Mouse (Mus musculus): ENCODE results near the gene Gm6367. TPM values are rescaled to one million over a fixed set of nuclear protein-coding genes. Genes with fewer than 3 reads are reported as not detected.
"Not testable (repeated sequence)": the region's sequence is repeated elsewhere in the genome, so short reads cannot be mapped to it uniquely, and the experiment has no call there.

Gm6367 gene
- not detected in 2 replicates for polyA plus RNA-seq (2015; fragmentation: Nextera tagmentation; extraction: Ambion mirVana)

DNA sequence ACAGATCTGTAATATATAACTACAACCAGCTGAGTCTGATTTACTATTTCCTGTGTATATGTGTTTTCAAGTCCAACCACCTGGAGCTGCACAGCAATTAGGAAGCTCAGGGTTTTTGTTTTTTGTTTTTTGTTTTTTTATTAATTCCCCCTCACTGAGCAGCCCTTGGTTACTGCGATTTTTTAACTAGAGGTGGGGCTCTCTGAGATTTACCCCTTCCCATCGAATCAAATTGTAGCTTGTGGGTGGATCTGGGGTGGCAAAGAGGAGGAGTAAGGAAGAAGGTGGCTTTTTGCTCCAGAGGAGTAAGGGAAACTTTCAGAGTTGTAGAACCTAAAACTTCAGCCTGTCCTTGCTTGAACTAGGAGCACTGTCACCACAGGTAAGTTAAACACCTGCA lies at the start of gene Gm6367:
Gm6367 (plus strand) TSS at position 301 of the 400 bp plus-strand sequence.
- not testable (repeated sequence) for H3K4me3 ChIP-seq (ENCODE audit: low read depth, low read length); ATAC-seq; H3K27ac ChIP-seq (ENCODE audit: low read length); H3K9me3 ChIP-seq (replicated peaks; ENCODE audit: control insufficient read depth, low read length, poor library complexity, severe bottlenecking); H3K9ac ChIP-seq (ENCODE audit: low read depth, low read length); H3K36me3 ChIP-seq (ENCODE audit: control insufficient read depth, insufficient read depth, low read length); H3K27me3 ChIP-seq (ENCODE audit: control insufficient read depth, insufficient read depth, low read depth, low read length); H3K4me2 ChIP-seq (ENCODE audit: low read length); H3K4me1 ChIP-seq (ENCODE audit: control insufficient read depth, insufficient read depth, low read length)
- no CpG with 5 or more reads among the region's 2 CpGs for WGBS

Other genes starting within 250 kb of the Gm6367 start
- gene Gm3183, start 123.2 kb upstream of the Gm6367 start, polyA plus RNA-seq (2015; fragmentation: Nextera tagmentation; extraction: Ambion mirVana) = not detected in 2 replicates
- not detected in 2 replicates for gene Gm7942, start 118.3 kb downstream of the Gm6367 start, polyA plus RNA-seq (2015; fragmentation: Nextera tagmentation; extraction: Ambion mirVana)
- gene Gm16513, start 194.0 kb downstream of the Gm6367 start, polyA plus RNA-seq (2015; fragmentation: Nextera tagmentation; extraction: Ambion mirVana) = not detected in 2 replicates